Mouse (Mus musculus): Measurements from ENCODE around the gene Dnah17.

Dnah17 gene

DNA sequence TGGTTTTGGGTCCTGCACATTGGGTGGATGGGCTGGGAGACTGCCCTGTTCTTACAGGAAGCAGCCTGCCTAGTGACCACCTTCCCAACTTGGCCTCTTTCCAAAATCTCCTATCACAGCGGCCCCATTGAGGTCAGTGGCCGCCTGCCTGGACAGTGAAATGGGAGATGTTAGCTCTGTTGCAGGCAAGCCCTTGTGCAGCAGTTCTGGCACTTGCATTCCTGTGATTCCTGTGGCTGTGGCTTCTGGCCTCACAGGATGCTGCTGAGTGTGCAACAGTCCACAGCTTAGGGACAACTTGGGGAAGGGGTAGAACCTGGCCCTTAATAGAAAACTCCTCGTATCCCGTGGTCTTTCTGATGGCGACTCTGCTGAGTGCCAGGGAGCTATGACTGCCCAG is 126.7 kb downstream of the Dnah17 start:
- in situ Hi-C loops (cut with MboI; ENCODE audit: unreplicated experiment in 2 of 2): no loop called here

GRCm38 (mm10) chr11:118003176-118003575 is 127.3 kb downstream of the Dnah17 start:
- in situ Hi-C loops (cut with MboI; ENCODE audit: unreplicated experiment in 2 of 2): no loop called here

- in situ Hi-C loops (cut with MboI; ENCODE audit: unreplicated experiment in 2 of 2): no loop called here
Observed at GRCm38 (mm10) chr11:118000565-118001215, 129.7 kb downstream of the Dnah17 start.

DNA sequence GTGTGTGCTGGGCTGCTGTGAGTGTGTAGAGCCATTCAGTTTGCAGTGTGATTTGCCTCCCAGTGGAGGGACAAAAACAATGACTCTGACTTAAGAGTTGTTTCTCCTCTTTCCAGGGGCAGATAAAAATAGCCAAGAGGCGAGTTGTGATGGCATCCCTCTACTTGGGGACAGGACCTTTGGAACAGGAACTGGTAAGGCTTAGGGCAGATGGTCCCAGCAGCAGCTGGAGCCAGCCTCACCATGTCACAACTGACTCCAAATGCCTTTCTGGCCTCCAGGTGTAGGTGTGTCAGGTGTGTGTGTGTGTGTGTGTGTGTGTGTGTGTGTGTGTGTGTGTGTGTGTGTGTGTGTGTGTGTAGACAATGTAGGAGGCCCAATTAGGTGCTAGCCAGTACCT is 130.4 kb downstream of the Dnah17 start:
- in situ Hi-C loops (cut with MboI; ENCODE audit: unreplicated experiment in 2 of 2): no loop called here

GRCm38 (mm10) chr11:117999260-117999934 is 131.0 kb downstream of the Dnah17 start:
- in situ Hi-C loops (cut with MboI; ENCODE audit: unreplicated experiment in 2 of 2): no loop called here

- in situ Hi-C loops (cut with MboI; ENCODE audit: unreplicated experiment in 2 of 2): no loop called here
Observed at GRCm38 (mm10) chr11:117998356-117998755, 132.1 kb downstream of the Dnah17 start.

GRCm38 (mm10) chr11:117997085-117997484 is 133.3 kb downstream of the Dnah17 start:
- in situ Hi-C loops (cut with MboI; ENCODE audit: unreplicated experiment in 2 of 2): no loop called here

GRCm38 (mm10) chr11:117996066-117996465 is 134.4 kb downstream of the Dnah17 start:
- in situ Hi-C loops (cut with MboI; ENCODE audit: unreplicated experiment in 2 of 2): no loop called here

DNA sequence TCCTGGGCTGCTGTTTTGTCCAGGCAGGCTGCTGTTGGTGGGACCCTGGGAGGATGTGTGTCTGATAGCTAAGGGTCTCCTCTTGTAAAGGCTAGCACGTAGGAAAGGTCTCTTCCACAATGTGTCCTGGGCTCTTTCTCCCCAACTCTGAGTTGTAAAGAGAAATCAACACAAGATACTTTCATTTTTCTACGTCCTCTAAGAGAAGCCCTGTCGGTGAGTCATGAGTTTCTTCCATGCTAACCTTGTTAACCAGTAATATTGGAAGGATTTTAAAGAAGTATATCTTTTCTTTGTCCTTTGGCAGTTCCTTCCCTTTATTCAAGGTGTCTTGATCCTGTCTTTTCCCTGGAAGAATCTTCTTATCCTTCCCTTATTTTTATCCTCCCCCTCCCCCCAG is 134.8 kb downstream of the Dnah17 start:
- in situ Hi-C loops (cut with MboI; ENCODE audit: unreplicated experiment in 2 of 2): no loop called here

GRCm38 (mm10) chr11:117995255-117995654 is 135.2 kb downstream of the Dnah17 start:
- in situ Hi-C loops (cut with MboI; ENCODE audit: unreplicated experiment in 2 of 2): no loop called here

GRCm38 (mm10) chr11:117994250-117995057 is 136.0 kb downstream of the Dnah17 start:
- in situ Hi-C loops (cut with MboI; ENCODE audit: unreplicated experiment in 2 of 2): no loop called here

- in situ Hi-C loops (cut with MboI; ENCODE audit: unreplicated experiment in 2 of 2): no loop called here
Observed at GRCm38 (mm10) chr11:117993190-117994175, 137.0 kb downstream of the Dnah17 start.

DNA sequence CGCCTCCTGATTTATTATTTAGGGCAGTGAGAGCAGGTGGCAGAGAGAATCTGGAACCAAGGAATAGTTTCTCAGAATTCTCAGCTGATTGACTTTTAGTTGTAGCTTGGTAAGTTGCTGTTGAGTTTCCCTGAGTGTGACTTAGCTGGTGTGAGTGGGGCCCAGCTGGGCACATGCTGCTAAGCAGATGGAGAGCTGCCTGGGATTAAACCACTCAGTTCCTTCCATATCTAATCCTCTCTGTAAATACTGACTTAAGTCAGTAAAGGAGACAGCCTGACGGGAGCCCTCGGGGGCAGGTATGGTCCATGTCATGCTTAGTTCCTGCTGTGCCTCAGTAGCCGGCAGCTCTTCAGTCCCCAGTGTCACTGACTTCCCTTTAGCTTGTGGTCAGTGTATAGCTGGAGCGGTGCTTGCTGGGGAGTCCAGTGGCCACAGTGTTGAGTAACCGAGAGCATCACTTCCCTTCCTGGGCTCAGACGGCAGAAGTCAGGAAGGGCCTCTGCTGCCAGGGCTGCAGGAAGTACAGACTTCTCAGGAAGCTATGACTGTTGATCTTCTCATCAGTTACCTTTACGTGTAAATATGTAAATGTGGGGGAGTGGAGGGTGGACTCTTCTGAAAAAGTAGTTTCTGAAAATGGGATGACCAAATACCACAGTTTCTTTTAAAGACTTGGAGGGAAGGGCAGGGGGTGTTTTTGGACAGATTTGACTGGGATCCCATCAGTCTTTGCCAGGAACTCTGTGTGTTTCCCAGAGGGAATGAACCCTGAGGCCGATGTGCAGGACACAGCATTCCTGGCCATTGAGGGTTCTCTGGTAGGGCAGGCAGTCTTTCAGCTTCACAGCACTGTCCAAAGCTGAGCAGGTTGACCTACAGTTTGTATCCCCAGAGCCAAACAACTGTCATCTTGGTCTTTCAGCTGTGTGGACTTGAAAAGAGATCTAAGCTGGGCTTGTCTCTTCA is 138.6 kb downstream of the Dnah17 start:
- in situ Hi-C loops (cut with MboI; ENCODE audit: unreplicated experiment in 2 of 2): no loop called here

GRCm38 (mm10) chr11:117989926-117990325 is 140.5 kb downstream of the Dnah17 start:
- in situ Hi-C loops (cut with MboI; ENCODE audit: unreplicated experiment in 2 of 2): no loop called here

DNA sequence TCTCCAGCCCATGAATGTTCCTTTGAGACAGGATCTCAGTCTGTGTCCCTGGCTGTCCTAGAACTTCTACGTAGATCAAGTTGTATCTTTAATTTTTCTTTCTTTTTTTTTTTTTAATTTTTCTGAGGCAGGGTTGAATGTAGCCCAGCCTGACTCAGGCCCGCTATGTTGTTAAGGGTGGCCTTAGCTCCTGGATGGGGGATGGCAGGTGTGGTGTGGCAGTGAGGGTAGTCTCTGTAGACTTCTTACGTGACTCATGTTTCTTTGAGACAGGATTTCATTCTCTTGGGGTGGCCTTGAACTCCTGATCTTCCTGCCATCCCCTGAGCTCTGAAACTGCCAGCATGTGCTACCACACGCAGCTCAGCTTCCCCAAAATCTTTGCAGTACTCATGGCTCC is 141.2 kb downstream of the Dnah17 start:
- in situ Hi-C loops (cut with MboI; ENCODE audit: unreplicated experiment in 2 of 2): no loop called here

DNA sequence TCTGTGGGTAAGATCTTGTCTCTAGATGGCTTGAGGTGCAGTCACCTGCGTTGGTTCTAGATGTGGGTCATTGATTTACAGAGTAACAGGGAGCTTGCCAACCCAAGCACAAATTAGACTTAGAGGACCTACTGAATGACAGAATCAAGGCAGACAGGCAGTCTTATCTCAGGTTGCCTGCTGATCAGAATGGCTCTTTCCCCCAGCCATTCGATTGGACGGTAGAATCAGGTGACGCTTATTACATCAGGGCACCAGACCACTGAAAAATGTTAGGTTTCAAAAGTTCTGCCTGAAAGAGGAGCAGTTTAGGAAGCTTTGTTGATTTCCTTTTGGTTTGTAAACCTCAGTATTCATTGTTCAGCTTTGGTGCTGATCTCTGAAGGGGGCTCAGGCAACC is 142.5 kb downstream of the Dnah17 start:
- in situ Hi-C loops (cut with MboI; ENCODE audit: unreplicated experiment in 2 of 2): no loop called here

GRCm38 (mm10) chr11:117987032-117987451 is 143.4 kb downstream of the Dnah17 start:
- in situ Hi-C loops (cut with MboI; ENCODE audit: unreplicated experiment in 2 of 2): no loop called here

DNA sequence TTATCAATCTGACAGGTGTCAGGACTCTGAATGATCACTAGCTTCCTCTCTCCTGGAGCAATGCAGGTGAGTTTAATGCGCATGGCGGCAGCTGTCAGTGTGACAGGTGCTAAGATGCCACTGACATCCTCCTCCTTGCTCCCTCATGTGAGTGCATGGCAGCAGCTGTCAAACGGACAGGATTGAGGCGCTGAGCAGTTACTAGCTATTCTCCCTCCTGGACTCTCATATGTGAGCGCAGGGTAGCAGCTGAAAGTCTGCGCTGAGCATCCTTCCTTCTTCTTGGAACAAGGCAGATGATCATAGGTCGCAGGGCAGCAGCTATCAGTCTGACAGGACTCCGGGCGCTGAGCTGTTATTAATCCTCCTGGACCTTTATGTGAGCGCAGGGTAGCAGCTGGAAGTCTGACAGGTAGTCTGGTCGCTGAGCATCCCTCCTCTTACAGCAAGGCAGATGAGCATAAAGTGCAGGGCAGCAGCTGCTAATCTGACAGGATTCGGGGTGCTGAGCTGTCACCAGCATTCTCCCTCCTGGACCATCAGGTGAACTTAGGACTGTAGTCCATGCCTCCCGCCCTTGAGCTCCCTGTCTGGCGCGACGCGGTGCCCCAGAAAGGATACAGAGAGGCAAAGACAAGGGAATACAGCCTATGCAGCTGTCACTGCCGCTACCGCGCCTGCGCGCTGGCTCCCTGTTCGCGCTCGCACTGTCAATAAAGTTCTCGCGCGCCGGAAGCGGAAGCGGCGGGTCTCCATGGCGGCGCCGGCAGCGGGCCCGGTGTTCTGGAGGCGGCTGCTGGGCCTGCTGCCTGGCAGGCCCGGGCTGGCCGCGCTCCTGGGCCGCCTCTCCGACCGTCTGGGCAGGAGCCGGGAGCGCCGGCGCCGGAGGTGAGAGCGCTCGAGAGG is 144.1 kb downstream of the Dnah17 start, which contains the start of gene Pgs1:
Gene Pgs1 (plus strand): TSS at position 167 of the 906 bp plus-strand sequence.
- in situ Hi-C loops (cut with MboI; ENCODE audit: unreplicated experiment in 2 of 2): no loop called here

Data from v-Abl transformed pro-B cells (cell line).